Mouse (Mus musculus) gastrocnemius, postnatal 25 days (tissue): ENCODE data around the gene Tapbp. TPM values are rescaled to one million over a fixed set of nuclear protein-coding genes. Genes with fewer than 3 reads are reported as not detected.
A peak's percentile ranks its signal among the peaks of the same experiment; 100 is the strongest.

ENCODE experiments used
- DNase-seq: peaks from one replicate; pipeline ENCODE4 v3.0.0; 2022
- microRNA-seq, 2 experiments: library from miRNA; unstranded; fragments of <30 nt; microRNA quantifications; one replicate each; pipeline ENCODE4 v1.2.0; 2021; ENCODE audit warnings: borderline replicate concordance in 2 of 2
- total RNA-seq, 2 experiments: library from RNA; stranded (reverse); gene quantifications; 1 replicate in 1 of 2; 2 replicates in 1 of 2; pipeline ENCODE4 v1.2.3; 2021

Gene Tapbp
- total RNA-seq, 2 experiments from 2014 or later = 31.2 to 41.2 TPM

DNA sequence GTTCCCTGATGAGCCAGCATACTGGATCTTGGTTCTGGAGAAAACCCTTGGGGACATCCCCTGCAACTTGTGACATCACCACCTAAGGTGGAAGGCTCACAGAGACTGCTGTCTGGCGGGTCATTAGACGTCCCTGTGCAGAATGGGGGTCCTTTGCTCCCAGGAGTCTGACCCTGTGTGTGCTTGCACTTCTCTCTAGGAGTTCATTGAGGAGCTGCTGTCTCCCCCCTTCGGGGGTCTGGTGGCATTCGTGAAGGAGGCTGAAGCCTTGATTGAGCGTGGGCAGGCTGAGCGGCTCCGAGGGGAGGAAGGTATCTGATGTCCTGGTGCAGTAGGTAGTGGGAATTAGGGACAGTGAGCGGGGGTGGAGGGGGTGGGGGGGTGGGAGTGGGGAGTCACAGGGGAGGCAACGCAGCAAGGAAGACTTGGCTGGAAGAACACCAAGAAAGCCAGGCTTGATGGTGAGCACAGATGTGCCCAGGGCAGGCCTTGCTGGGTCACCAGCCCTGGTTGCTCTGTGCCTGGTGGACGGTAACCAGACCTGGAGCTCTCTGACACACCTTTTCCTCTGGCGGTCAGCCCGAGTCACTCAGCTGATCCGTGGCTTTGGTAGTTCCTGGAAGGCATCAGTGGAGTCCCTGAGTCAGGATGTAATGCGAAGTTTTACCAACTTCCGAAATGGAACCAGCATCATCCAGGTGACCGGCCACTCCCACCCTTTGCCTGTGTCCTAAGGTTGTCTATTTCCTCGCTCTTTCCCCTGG lies 49.6 kb downstream of the Tapbp start:
- no peak for DNase-seq

- no peak for DNase-seq
Measured at GRCm38 (mm10) chr17:33965846-33966550, 50.3 kb downstream of the Tapbp start.

DNA sequence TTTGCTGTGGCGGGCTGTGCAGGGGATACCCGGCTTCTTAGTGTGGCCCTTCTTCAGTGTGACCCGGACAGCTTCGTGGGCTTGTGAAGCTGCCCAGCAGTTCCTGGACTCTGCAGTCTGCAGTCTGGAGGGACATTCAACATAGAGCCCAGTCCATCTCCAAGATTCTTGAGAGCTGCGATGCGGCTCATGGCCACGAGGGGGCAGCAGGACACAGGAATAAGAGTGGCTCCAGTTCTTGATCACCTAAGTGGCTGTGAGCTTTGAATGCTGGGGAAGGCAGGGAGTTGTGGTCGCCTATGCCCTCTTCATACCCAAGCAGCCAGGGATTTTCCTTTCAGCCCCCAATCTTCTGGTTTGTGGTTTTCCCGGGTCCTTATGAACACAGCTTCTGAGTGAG lies 52.8 kb downstream of the Tapbp start:
- no peak for DNase-seq

DNA sequence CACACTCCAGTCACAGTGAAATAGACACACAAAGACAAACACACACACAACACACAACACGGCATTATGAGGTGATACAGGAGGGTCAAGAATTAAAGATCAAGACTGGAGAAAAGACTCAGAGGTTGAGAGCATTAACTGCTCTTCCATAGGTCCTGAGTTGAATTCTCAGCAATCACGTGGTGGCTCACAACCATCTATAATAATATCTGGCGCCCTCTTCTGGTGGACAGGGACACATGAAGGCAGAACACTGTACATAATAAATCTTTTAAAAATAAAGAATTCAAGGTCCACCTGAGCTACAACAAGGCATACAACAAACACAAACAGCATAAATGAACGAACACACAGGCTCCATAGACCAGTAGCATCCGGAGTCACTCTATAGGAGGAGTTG lies 53.2 kb downstream of the Tapbp start:
- DNase-seq = no peak

GRCm38 (mm10) chr17:33969394-33969793 lies 53.7 kb downstream of the Tapbp start:
- DNase-seq = no peak

DNA sequence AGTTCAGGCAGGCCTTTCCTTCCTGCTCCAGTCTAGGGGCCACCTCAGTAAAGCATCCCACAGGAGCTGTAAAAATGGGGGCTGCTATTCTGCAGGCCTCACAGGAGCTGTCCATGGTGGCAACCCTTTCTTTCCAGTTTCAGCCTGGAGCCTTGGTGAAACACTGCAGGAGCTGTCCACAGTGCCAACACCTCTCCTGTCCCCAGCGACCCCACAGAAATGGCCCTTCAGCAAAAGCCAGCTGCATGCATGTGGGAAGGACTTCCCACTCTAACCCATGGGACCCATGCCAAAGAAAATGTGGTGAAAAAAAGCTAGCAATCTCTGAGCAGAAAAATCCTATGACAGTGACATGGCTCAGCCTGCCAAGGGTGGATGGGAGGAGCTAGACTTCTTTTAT lies 57.0 kb downstream of the Tapbp start:
- DNase-seq = no peak

DNA sequence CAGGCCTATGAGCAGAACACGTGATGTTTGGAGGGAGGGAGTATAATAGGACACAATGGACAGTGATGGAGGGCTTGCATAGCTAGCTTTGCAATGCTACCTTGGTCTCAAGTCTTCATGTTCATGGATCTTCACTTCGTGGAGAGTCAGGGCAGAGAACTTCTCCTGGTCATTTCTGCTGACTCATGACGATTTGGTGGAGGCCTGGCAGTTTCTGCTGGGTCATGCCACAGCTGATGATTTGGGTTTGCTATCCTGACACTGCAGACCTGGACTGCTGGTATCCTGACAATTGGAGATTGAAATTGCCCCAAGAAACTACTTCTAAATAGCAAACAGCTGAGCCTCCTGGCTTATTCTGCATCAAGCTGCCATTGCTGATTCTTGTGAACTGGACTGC lies 57.9 kb downstream of the Tapbp start:
- no peak for DNase-seq

GRCm38 (mm10) chr17:33977861-33978557 lies 62.3 kb downstream of the Tapbp start:
- DNase-seq = no peak

GRCm38 (mm10) chr17:33978631-33979031 lies 62.9 kb downstream of the Tapbp start:
- peak; percentile 82 for DNase-seq

Small RNAs within 50 kb of the gene (microRNA-seq; reads per million reads assigned to microRNA genes)
- gene Gm27740 = 0 reads per million in 2 experiments

Other genes with a start within 250 kb of the Tapbp start
- gene Hnrnpm, start 229.0 kb upstream of the Tapbp start, total RNA-seq = 10 to 100 TPM; 62.7 to 70.9 TPM
- gene March2, start 197.2 kb upstream of the Tapbp start, total RNA-seq = 10 to 100 TPM; 89.8 to 90.4 TPM
- gene Rab11b, start 155.4 kb upstream of the Tapbp start, total RNA-seq = 100 to 1,000 TPM; 125 to 136 TPM
- 10 to 100 TPM in 1 of 2 experiments, 1 to 10 TPM in 1; 8.1 to 13.3 TPM for gene Angptl4, start 134.1 kb upstream of the Tapbp start, total RNA-seq
- 10 to 100 TPM; 18.5 to 20.7 TPM for gene Kank3, start 105.4 kb upstream of the Tapbp start, total RNA-seq
- 100 to 1,000 TPM; 538 to 612 TPM for gene Rps28, start 91.3 kb upstream of the Tapbp start, total RNA-seq
- gene Ndufa7, start 91.3 kb upstream of the Tapbp start, total RNA-seq = 100 to 1,000 TPM; 326 to 339 TPM
- 10 to 100 TPM; 15.6 to 20.7 TPM for gene Cd320, start 72.8 kb upstream of the Tapbp start, total RNA-seq
- not detected for gene Gm7029, start 42.1 kb upstream of the Tapbp start, total RNA-seq
- gene Kifc1, start 25.2 kb upstream of the Tapbp start, total RNA-seq = 1 to 10 TPM in 1 of 2 experiments, under 1 TPM in 1; 0.95 to 1.0 TPM
- not detected for gene Platr17, start 10.8 kb upstream of the Tapbp start, total RNA-seq
- 10 to 100 TPM; 10.2 to 11.7 TPM for gene Daxx, start 6.5 kb upstream of the Tapbp start, total RNA-seq
- gene Zbtb22, start within 50 bp of the Tapbp start, total RNA-seq = 10 to 100 TPM; 11.1 to 11.3 TPM
- 10 to 100 TPM; 27.3 to 28.5 TPM for gene Rgl2, start 13.6 kb downstream of the Tapbp start, total RNA-seq
- gene Pfdn6, start 24.4 kb downstream of the Tapbp start, total RNA-seq = 10 to 100 TPM; 52.3 to 55.8 TPM
- 10 to 100 TPM in 1 of 2 experiments, 1 to 10 TPM in 1; 9.7 to 11.6 TPM for gene Wdr46, start 24.8 kb downstream of the Tapbp start, total RNA-seq
- 1 to 10 TPM; 1.8 to 1.9 TPM for gene B3galt4, start 35.6 kb downstream of the Tapbp start, total RNA-seq
- 10 to 100 TPM; 27.2 to 28.8 TPM for gene Vps52, start 39.9 kb downstream of the Tapbp start, total RNA-seq
- 100 to 1,000 TPM; 330 to 347 TPM for gene Rps18, start 40.1 kb downstream of the Tapbp start, total RNA-seq
- gene H2-K1, start 84.4 kb downstream of the Tapbp start, total RNA-seq = 10 to 100 TPM; 22.8 to 48.2 TPM
- 10 to 100 TPM; 10.1 to 12.3 TPM for gene Ring1, start 108.8 kb downstream of the Tapbp start, total RNA-seq
- gene H2-Ke6, start 112.2 kb downstream of the Tapbp start, total RNA-seq = 10 to 100 TPM; 52.7 to 59.9 TPM
- 10 to 100 TPM; 41.5 to 45.7 TPM for gene Slc39a7, start 115.8 kb downstream of the Tapbp start, total RNA-seq
- 10 to 100 TPM; 34.9 to 36.3 TPM for gene Rxrb, start 115.9 kb downstream of the Tapbp start, total RNA-seq
- 10 to 100 TPM in 1 of 2 experiments, 1 to 10 TPM in 1; 6.5 to 16.7 TPM for gene Col11a2, start 123.5 kb downstream of the Tapbp start, total RNA-seq
- not detected for gene H2-Oa, start 176.4 kb downstream of the Tapbp start, total RNA-seq
- 1 to 10 TPM; 2.8 to 3.1 TPM for gene H2-DMa, start 203.6 kb downstream of the Tapbp start, total RNA-seq
- gene Brd2, start 206.7 kb downstream of the Tapbp start, total RNA-seq = 10 to 100 TPM; 66.7 to 69.1 TPM
- under 1 TPM; 0.28 to 0.67 TPM for gene H2-DMb2, start 227.4 kb downstream of the Tapbp start, total RNA-seq
- 1 to 10 TPM in 1 of 2 experiments, under 1 TPM in 1; 0.43 to 1.2 TPM for gene H2-DMb1, start 237.2 kb downstream of the Tapbp start, total RNA-seq